Mouse (Mus musculus): ENCODE measurements around the gene 6030452D12Rik.

The 6030452D12Rik gene

DNA sequence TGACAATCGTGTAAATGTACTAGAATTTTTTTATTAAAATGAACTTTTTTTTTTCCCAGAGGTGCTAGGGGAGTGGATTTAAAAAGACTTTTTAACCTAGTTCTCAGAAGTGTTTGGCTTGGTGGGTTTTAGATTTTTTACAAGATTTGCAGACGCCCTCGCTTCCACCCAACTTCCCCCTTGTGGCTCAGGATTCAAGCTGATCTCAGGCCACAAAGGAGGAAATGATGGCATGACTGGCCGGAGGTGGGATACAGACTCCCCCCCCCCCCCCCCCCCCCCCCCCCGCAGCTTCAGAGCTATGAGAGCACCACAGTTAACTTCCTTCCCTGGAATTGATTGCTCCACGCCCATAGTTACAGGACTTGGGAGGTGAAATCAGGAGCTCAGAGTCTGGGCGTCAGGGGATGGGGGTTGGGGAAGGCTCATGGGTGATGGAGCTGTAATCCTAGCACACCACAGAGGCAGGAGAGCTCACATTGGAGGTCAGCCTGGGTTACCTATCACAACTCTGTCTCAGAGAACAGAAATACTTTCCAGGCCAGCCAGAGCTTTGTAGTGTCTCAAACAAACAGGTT, 55.8 kb downstream of the 6030452D12Rik start:
- no peak for DNase-seq (ENCODE audit: extremely low read depth, insufficient read length, low spot score)
